Mouse (Mus musculus) myocyte (in vitro differentiated cells): Measurements from ENCODE around the gene Ccdc88a. TPM values are rescaled to one million over a fixed set of nuclear protein-coding genes. Genes with fewer than 3 reads are reported as not detected.

Experiments
- H3K27me3 ChIP-seq: one replicate; pipeline ENCODE4 v1.6.1; 2011; ENCODE audit not compliant: control insufficient read depth, insufficient read depth, insufficient read length
- H3K36me3 ChIP-seq: one replicate; pipeline ENCODE4 v1.6.1; 2011; ENCODE audit not compliant: control insufficient read depth, insufficient read depth
- H3K4me2 ChIP-seq: one replicate; pipeline ENCODE4 v1.6.1; 2011; ENCODE audit warnings: low read depth, control low read depth
- H3K4me3 ChIP-seq: one replicate; pipeline ENCODE4 v1.5.1; 2011; ENCODE audit warnings: mild to moderate bottlenecking, control low read depth, moderate library complexity
- H3K79me2 ChIP-seq: one replicate; pipeline ENCODE4 v1.6.1; 2011; ENCODE audit not compliant: control insufficient read depth, insufficient read depth
- H3ac ChIP-seq: one replicate; pipeline ENCODE4 v1.6.1; 2011; ENCODE audit not compliant: control insufficient read depth, insufficient read length
- CEBPB ChIP-seq: IDR thresholded peaks from 2 replicates; pipeline ENCODE4 v1.6.1; 2011; ENCODE audit warnings: mild to moderate bottlenecking, moderate library complexity; ENCODE audit not compliant: poor library complexity, insufficient read depth, severe bottlenecking
- E2F4 ChIP-seq: IDR thresholded peaks from one replicate; pipeline ENCODE4 v1.6.1; 2011; ENCODE audit warnings: mild to moderate bottlenecking, control low read depth, moderate library complexity; ENCODE audit not compliant: insufficient read depth
- MAX ChIP-seq: IDR thresholded peaks from one replicate; pipeline ENCODE4 v1.6.1; 2011; ENCODE audit warnings: low read depth, mild to moderate bottlenecking, control low read depth
- MYOD1 ChIP-seq, 3 experiments: IDR thresholded peaks; one replicate each; pipeline ENCODE4 v1.6.1; 2011; ENCODE audit warnings: control low read depth in 2 of 3, low read depth in 2 of 3, mild to moderate bottlenecking in 2 of 3, moderate library complexity in 1 of 3; ENCODE audit not compliant: insufficient read length in 2 of 3, control insufficient read depth in 1 of 3
- MYOG ChIP-seq, 3 experiments: IDR thresholded peaks; one replicate each; pipeline ENCODE4 v1.6.1; 2011; ENCODE audit warnings: control low read depth in 2 of 3, low read depth in 2 of 3, mild to moderate bottlenecking in 2 of 3; ENCODE audit not compliant: insufficient read length in 2 of 3, control insufficient read depth in 1 of 3, insufficient read depth in 1 of 3
- POLR2A ChIP-seq: IDR thresholded peaks from one replicate; pipeline ENCODE4 v1.6.1; 2011; ENCODE audit warnings: low read depth, mild to moderate bottlenecking, control low read depth, moderate library complexity; ENCODE audit not compliant: insufficient read length
- POLR2AphosphoS2 ChIP-seq: IDR thresholded peaks from one replicate; pipeline ENCODE4 v1.6.1; 2011; ENCODE audit warnings: low read depth, control low read depth; ENCODE audit not compliant: insufficient read length
- REST ChIP-seq: IDR thresholded peaks from one replicate; pipeline ENCODE4 v1.6.1; 2011; ENCODE audit warnings: mild to moderate bottlenecking, control low read depth, moderate library complexity; ENCODE audit not compliant: insufficient read depth, insufficient read length
- SRF ChIP-seq: IDR thresholded peaks from one replicate; pipeline ENCODE4 v1.6.1; 2011; ENCODE audit warnings: low read depth; ENCODE audit not compliant: control insufficient read depth, insufficient read length
- TCF12 ChIP-seq: IDR thresholded peaks from one replicate; pipeline ENCODE4 v1.6.1; 2011; ENCODE audit warnings: mild to moderate bottlenecking, control low read depth; ENCODE audit not compliant: poor library complexity, insufficient read depth, severe bottlenecking
- TCF3 ChIP-seq: IDR thresholded peaks from one replicate; pipeline ENCODE4 v1.6.1; 2011; ENCODE audit warnings: low read depth, control low read depth; ENCODE audit not compliant: insufficient read length
- USF1 ChIP-seq: IDR thresholded peaks from one replicate; pipeline ENCODE4 v1.6.1; 2011; ENCODE audit warnings: low read depth, mild to moderate bottlenecking, control low read depth, moderate library complexity
- polyA plus RNA-seq: library from polyadenylated mRNA; unstranded; fragments of >200 nt; fragmentation: generic; extraction: Trizol; gene quantifications from one replicate; pipeline ENCODE4 v1.2.1, GENCODE M21; 2012; ENCODE audit warnings: missing spikeins

Gene Ccdc88a
- polyA plus RNA-seq, 1 experiment, result 3.0 TPM

DNA sequence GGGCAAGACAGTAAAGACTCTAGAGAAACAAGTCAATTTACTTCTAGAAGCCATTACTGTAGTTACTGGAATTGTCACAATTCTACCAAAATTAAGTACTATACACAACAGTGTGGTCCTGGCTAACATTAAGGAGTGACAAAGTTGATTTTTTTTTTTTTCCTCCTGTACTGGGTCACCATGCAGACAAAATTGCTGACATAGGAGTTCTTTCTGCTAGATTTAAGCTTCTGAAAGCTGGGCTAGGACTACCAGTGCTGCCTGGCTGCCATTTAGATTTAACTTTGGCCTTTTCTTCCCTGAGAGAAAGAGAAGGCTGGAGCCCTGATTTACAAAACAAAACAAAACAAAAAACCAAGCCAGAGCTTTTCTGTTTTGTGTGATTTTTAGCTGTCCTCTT is 32.8 kb downstream of the Ccdc88a start:
- no peak for TF ChIP-seq SRF
- Histone ChIP-seq H3K79me2 (peaks cover 4% of the 10 kb centered on the region), H3K27me3 (no peaks in the 10 kb centered on the region), H3K36me3 (no peaks in the 10 kb centered on the region), H3K4me3 (no peak overlapping the region), H3ac (no peak overlapping the region), H3K4me2 (no peak overlapping the region)

GRCm38 (mm10) chr11:29423496-29423895 is 50.0 kb downstream of the Ccdc88a start:
- no peak for TF ChIP-seq POLR2AphosphoS2
- TF ChIP-seq REST, result no peak
- no peak for TF ChIP-seq MYOD1 (IDR thresholded peaks at IDR 0.05; ENCODE audit: control insufficient read depth in 1 of 3, insufficient read length in 2 of 3, low read depth in 2 of 3)
- no peak for TF ChIP-seq SRF
- Histone ChIP-seq H3K79me2 (no peaks in the 10 kb centered on the region), H3K4me3 (no peak overlapping the region)

DNA sequence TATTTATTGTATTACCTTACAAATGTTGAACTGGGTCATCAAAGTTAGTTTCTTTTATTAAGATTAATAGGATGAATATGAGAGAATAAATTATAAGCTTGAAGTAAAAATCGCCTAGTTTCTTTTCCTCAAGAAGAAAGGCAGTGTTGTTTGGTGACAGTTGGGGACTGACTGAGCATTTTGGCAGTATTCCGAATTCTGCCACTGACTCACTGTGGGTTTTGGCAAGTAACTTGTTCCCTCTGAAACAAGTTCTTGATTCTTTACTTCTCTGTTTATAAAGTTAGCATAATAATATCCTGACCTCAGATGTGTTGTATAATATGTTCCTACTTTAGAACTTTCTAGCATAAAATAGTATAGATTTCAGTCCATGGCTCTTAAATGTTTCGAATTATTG is 55.3 kb downstream of the Ccdc88a start:
- Histone ChIP-seq H3K4me2 (no peak overlapping the region), H3K79me2 (no peaks in the 10 kb centered on the region), H3ac (no peak overlapping the region), H3K36me3 (no peaks in the 10 kb centered on the region), H3K4me3 (no peak overlapping the region), H3K27me3 (no peaks in the 10 kb centered on the region)
- TF ChIP-seq MYOG (IDR thresholded peaks at IDR 0.05; ENCODE audit: control insufficient read depth in 1 of 3, insufficient read depth in 1 of 3, insufficient read length in 2 of 3, low read depth in 2 of 3) (no peak), SRF (no peak), REST (no peak), TCF12 (no peak), MAX (no peak), POLR2AphosphoS2 (no peak), TCF3 (no peak)

More at GRCm38 (mm10) chr11:29423496-29423895, 50.0 kb downstream of the Ccdc88a start:
- H3ac ChIP-seq, result no peak overlapping the region
- H3K4me2 ChIP-seq, result no peak overlapping the region
- H3K36me3 ChIP-seq, result no peaks in the 10 kb centered on the region
- H3K27me3 ChIP-seq, result no peaks in the 10 kb centered on the region

- H3K4me2 ChIP-seq, result no peak overlapping the region
- no peak for TF ChIP-seq TCF3
- no peak for TF ChIP-seq REST
- no peak for TF ChIP-seq MAX
- TF ChIP-seq MYOG (IDR thresholded peaks at IDR 0.05; ENCODE audit: control insufficient read depth in 1 of 3, insufficient read depth in 1 of 3, insufficient read length in 2 of 3, low read depth in 2 of 3), result no peak
- TF ChIP-seq POLR2AphosphoS2, result no peak
- no peak for TF ChIP-seq MYOD1 (IDR thresholded peaks at IDR 0.05; ENCODE audit: control insufficient read depth in 1 of 3, insufficient read length in 2 of 3, low read depth in 2 of 3)
- TF ChIP-seq POLR2A, result no peak
- TF ChIP-seq SRF, result no peak
- no peak for TF ChIP-seq USF1
- TF ChIP-seq CEBPB, result no peak
- TF ChIP-seq E2F4, result no peak
- no peak for TF ChIP-seq TCF12
- H3K27me3 ChIP-seq, result no peaks in the 10 kb centered on the region
- H3K4me3 ChIP-seq, result no peak overlapping the region
- no peaks in the 10 kb centered on the region for H3K36me3 ChIP-seq
- H3ac ChIP-seq, result no peak overlapping the region
- no peaks in the 10 kb centered on the region for H3K79me2 ChIP-seq
Observed at GRCm38 (mm10) chr11:29431011-29431410, 57.6 kb downstream of the Ccdc88a start.

DNA sequence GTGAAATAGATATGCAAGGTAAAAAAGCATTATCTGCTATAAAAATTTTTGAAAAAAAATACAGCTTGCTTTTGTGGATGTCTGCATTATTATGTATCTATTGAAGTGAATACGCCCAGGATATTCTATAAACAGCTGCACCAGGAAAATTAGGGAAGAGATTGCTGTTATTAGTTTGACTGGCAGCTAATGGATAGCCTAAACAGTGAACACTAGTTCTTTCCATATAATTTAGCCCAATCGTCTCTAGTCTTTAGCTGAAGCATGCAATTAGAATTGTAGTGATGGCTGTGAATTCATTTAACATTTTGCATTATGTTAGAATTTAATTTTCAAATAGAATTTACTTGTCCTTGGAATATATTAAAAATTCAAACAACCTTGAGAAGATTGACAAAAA is 75.3 kb downstream of the Ccdc88a start:
- no peaks in the 10 kb centered on the region for H3K36me3 ChIP-seq
- H3K4me3 ChIP-seq, result no peak overlapping the region
- no peak overlapping the region for H3ac ChIP-seq
- H3K4me2 ChIP-seq, result no peak overlapping the region
- no peak for TF ChIP-seq REST
- no peak for TF ChIP-seq MYOG (IDR thresholded peaks at IDR 0.05; ENCODE audit: control insufficient read depth in 1 of 3, insufficient read depth in 1 of 3, insufficient read length in 2 of 3, low read depth in 2 of 3)
- no peak for TF ChIP-seq MYOD1 (IDR thresholded peaks at IDR 0.05; ENCODE audit: control insufficient read depth in 1 of 3, insufficient read length in 2 of 3, low read depth in 2 of 3)
- no peak for TF ChIP-seq POLR2A
- no peak for TF ChIP-seq E2F4
- TF ChIP-seq CEBPB, result no peak
- TF ChIP-seq POLR2AphosphoS2, result no peak
- TF ChIP-seq TCF12, result no peak
- no peak for TF ChIP-seq USF1
- no peak for TF ChIP-seq MAX
- no peak for TF ChIP-seq TCF3
- no peak for TF ChIP-seq SRF
- H3K79me2 ChIP-seq, result no peaks in the 10 kb centered on the region
- H3K27me3 ChIP-seq, result no peaks in the 10 kb centered on the region
